Mouse (Mus musculus) heart, adult 2 months (tissue): Measurements from ENCODE around the gene Vgf.

Experiments used
- CTCF ChIP-seq: fragments of 200-600 bp; IDR thresholded peaks from 2 replicates; pipeline ENCODE4 v1.8.1; 2022; ENCODE audit warnings: antibody characterized with exemption, mild to moderate bottlenecking, moderate library complexity
- EP300 ChIP-seq: fragments of 200-500 bp; IDR thresholded peaks from 2 replicates; pipeline ENCODE4 v1.6.1; 2011; ENCODE audit warnings: low read depth, low read length, control low read depth; ENCODE audit not compliant: insufficient read depth
- POLR2A ChIP-seq: fragments of 200-500 bp; IDR thresholded peaks from 2 replicates; pipeline ENCODE4 v1.6.1; 2011; ENCODE audit warnings: mild to moderate bottlenecking, low read depth, low read length, control low read depth; ENCODE audit not compliant: insufficient read depth

DNA sequence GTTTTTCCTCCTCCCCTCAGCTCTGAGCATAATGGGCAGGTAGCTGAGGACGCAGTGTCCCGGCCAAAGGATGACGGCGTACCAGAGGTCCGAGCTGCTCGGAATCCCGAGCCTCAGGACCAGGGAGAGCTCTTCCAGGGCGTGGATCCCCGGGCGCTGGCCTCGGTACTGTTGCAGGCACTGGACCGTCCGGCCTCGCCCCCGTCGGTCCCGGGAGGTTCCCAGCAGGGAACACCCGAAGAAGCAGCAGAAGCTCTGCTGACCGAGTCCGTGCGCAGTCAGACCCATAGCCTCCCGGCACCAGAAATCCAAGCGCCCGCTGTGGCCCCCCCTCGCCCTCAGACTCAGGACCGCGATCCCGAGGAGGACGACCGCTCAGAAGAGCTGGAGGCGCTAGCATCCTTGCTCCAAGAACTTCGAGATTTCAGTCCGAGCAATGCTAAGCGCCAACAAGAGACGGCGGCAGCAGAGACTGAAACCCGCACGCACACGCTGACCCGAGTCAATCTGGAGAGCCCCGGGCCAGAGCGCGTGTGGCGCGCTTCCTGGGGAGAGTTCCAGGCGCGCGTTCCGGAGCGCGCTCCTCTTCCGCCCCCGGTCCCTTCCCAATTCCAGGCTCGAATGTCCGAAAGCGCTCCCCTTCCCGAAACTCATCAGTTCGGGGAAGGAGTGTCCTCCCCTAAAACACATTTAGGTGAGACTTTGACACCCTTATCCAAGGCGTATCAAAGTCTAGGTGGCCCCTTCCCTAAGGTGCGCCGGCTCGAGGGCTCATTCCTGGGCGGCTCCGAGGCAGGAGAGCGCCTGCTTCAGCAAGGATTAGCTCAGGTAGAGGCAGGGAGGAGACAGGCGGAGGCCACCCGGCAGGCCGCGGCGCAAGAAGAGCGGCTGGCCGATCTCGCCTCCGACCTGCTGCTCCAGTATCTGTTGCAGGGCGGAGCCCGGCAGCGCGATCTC is 5.2 kb downstream of the Vgf start:
- TF ChIP-seq EP300: no peak
- TF ChIP-seq CTCF: no peak
- no peak for TF ChIP-seq POLR2A
